Mouse (Mus musculus): Measurements from ENCODE around the gene Hdgfl2. TPM values are rescaled to one million over a fixed set of nuclear protein-coding genes. Genes with fewer than 3 reads are reported as not detected.

The Hdgfl2 gene
- polyA plus RNA-seq, 2 experiments = 26.0 to 29.5 TPM

GRCm38 (mm10) chr17:56133457-56134363 lies 54.3 kb downstream of the Hdgfl2 start:
- DNase-seq (ENCODE audit: low read depth in 3 of 3, low spot score in 3 of 3) (peak in 2 of 3 experiments; percentile 41 to 54), ATAC-seq (ENCODE audit: insufficient read depth) (peak; percentile 76)
- no peak overlapping the region for H3K9ac ChIP-seq (replicated peaks)
- peaks cover 4 to 12% of the 10 kb centered on the region in 2 experiments; a peak in 3 of 4 replicates for H3K4me1 ChIP-seq (replicated peaks; ENCODE audit: control insufficient read depth in 2 of 2, insufficient read depth in 2 of 2, low read length in 1 of 2)
- H3K4me3 ChIP-seq (ENCODE audit: insufficient read depth in 1 of 2, low read depth in 2 of 2, low read length in 2 of 2) = peak overlapping the region; percentile 48
- H3K4me2 ChIP-seq (ENCODE audit: low read depth) = peak overlapping the region; percentile 78
- no peaks in the 10 kb centered on the region for H3K9me3 ChIP-seq (ENCODE audit: control insufficient read depth, low read length)
- H3K36me3 ChIP-seq (replicated peaks; ENCODE audit: control insufficient read depth, insufficient read depth, low read depth) = no peaks in the 10 kb centered on the region
- no peaks in the 10 kb centered on the region; the same call in 1 of the 2 replicates for H3K27me3 ChIP-seq (ENCODE audit: control insufficient read depth, insufficient read depth, low read length)
- no peak for TF ChIP-seq CTCF (IDR thresholded peaks at IDR 0.05; ENCODE audit: low read depth)
- TF ChIP-seq EP300 (IDR thresholded peaks at IDR 0.05; ENCODE audit: low read depth) = no peak
- WGBS (ENCODE audit: insufficient replicate concordance) = 5% methylated on average over 20 of the region's 21 CpGs
- H3K27ac ChIP-seq = peak overlapping the region; percentile 27; the same call in 1 of the 2 replicates

- Histone ChIP-seq H3K27me3 (ENCODE audit: control insufficient read depth, insufficient read depth, low read length) (peaks cover 7% of the 10 kb centered on the region), H3K36me3 (replicated peaks; ENCODE audit: control insufficient read depth, insufficient read depth, low read depth) (no peaks in the 10 kb centered on the region), H3K4me1 (replicated peaks; ENCODE audit: control insufficient read depth in 2 of 2, insufficient read depth in 2 of 2, low read length in 1 of 2) (peaks cover 4 to 12% of the 10 kb centered on the region in 2 experiments; a peak in 3 of 4 replicates), H3K9ac (replicated peaks) (0 out of 2 replicates have a peak overlapping the region, but pooled peaks have one; percentile 21), H3K4me3 (ENCODE audit: insufficient read depth in 1 of 2, low read depth in 2 of 2, low read length in 2 of 2) (peak overlapping the region; percentile 48), H3K9me3 (ENCODE audit: control insufficient read depth, low read length) (no peaks in the 10 kb centered on the region), H3K27ac (no peak overlapping the region), H3K4me2 (ENCODE audit: low read depth) (peak overlapping the region; percentile 78)
- peak; percentile 96 for TF ChIP-seq CTCF (IDR thresholded peaks at IDR 0.05; ENCODE audit: low read depth)
- TF ChIP-seq EP300 (IDR thresholded peaks at IDR 0.05; ENCODE audit: low read depth) = no peak
- 2% methylated on average over 27 of the region's 27 CpGs for WGBS (ENCODE audit: insufficient replicate concordance)
- DNase-seq (ENCODE audit: low read depth in 3 of 3, low spot score in 3 of 3) = peak; percentile 26 to 39 (median 32)
- ATAC-seq (ENCODE audit: insufficient read depth) = peak; percentile 57
Observed at GRCm38 (mm10) chr17:56134463-56134971, 55.1 kb downstream of the Hdgfl2 start.

- no peaks in the 10 kb centered on the region for H3K36me3 ChIP-seq (replicated peaks; ENCODE audit: control insufficient read depth, insufficient read depth, low read depth)
- no peak overlapping the region for H3K9ac ChIP-seq (replicated peaks)
- H3K27ac ChIP-seq = no peak overlapping the region
- DNase-seq (ENCODE audit: low read depth in 3 of 3, low spot score in 3 of 3) = no peak
- no peak overlapping the region for H3K4me2 ChIP-seq (ENCODE audit: low read depth)
- TF ChIP-seq CTCF (IDR thresholded peaks at IDR 0.05; ENCODE audit: low read depth) (no peak), EP300 (IDR thresholded peaks at IDR 0.05; ENCODE audit: low read depth) (no peak)
- no peak for ATAC-seq (ENCODE audit: insufficient read depth)
- H3K9me3 ChIP-seq (ENCODE audit: control insufficient read depth, low read length) = no peaks in the 10 kb centered on the region
- no peak overlapping the region for H3K4me3 ChIP-seq (ENCODE audit: insufficient read depth in 1 of 2, low read depth in 2 of 2, low read length in 2 of 2)
- peaks cover 4 to 12% of the 10 kb centered on the region in 2 experiments; a peak in 3 of 4 replicates for H3K4me1 ChIP-seq (replicated peaks; ENCODE audit: control insufficient read depth in 2 of 2, insufficient read depth in 2 of 2, low read length in 1 of 2)
- WGBS (ENCODE audit: insufficient replicate concordance) = 58% methylated on average over 7 of the region's 7 CpGs
- peaks cover 27% of the 10 kb centered on the region for H3K27me3 ChIP-seq (ENCODE audit: control insufficient read depth, insufficient read depth, low read length)
Observed at GRCm38 (mm10) chr17:56136558-56136957, 57.1 kb downstream of the Hdgfl2 start.

- no peaks in the 10 kb centered on the region for H3K9me3 ChIP-seq (ENCODE audit: control insufficient read depth, low read length)
- no peak overlapping the region for H3K9ac ChIP-seq (replicated peaks)
- 32% methylated on average over 25 of the region's 25 CpGs for WGBS (ENCODE audit: insufficient replicate concordance)
- no peak for TF ChIP-seq CTCF (IDR thresholded peaks at IDR 0.05; ENCODE audit: low read depth)
- no peak for TF ChIP-seq EP300 (IDR thresholded peaks at IDR 0.05; ENCODE audit: low read depth)
- H3K27ac ChIP-seq = no peak overlapping the region
- H3K4me3 ChIP-seq (ENCODE audit: insufficient read depth in 1 of 2, low read depth in 2 of 2, low read length in 2 of 2) = no peak overlapping the region
- H3K4me1 ChIP-seq (replicated peaks; ENCODE audit: control insufficient read depth in 2 of 2, insufficient read depth in 2 of 2, low read length in 1 of 2) = peaks cover 3 to 11% of the 10 kb centered on the region in 2 experiments; a peak in 3 of 4 replicates
- ATAC-seq (ENCODE audit: insufficient read depth) (no peak), DNase-seq (ENCODE audit: low read depth in 3 of 3, low spot score in 3 of 3) (no peak)
- no peak overlapping the region for H3K4me2 ChIP-seq (ENCODE audit: low read depth)
- H3K36me3 ChIP-seq (replicated peaks; ENCODE audit: control insufficient read depth, insufficient read depth, low read depth) = no peaks in the 10 kb centered on the region
- H3K27me3 ChIP-seq (ENCODE audit: control insufficient read depth, insufficient read depth, low read length) = peaks cover 35% of the 10 kb centered on the region
Observed at GRCm38 (mm10) chr17:56137839-56138613, 58.6 kb downstream of the Hdgfl2 start.

Data from liver, embryonic 14.5 days (tissue).